Mouse (Mus musculus) liver, postnatal 0 days (tissue): ENCODE results near the gene Snx21.

Experiments used
- CTCF ChIP-seq: sonication (generic); IDR thresholded peaks from 2 replicates; pipeline ENCODE4 v1.5.1; 2016; ENCODE audit warnings: antibody characterized with exemption, low read depth
- EP300 ChIP-seq: IDR thresholded peaks from 2 replicates; pipeline ENCODE4 v1.6.1; 2016; ENCODE audit warnings: antibody characterized with exemption, low read depth, mild to moderate bottlenecking

DNA sequence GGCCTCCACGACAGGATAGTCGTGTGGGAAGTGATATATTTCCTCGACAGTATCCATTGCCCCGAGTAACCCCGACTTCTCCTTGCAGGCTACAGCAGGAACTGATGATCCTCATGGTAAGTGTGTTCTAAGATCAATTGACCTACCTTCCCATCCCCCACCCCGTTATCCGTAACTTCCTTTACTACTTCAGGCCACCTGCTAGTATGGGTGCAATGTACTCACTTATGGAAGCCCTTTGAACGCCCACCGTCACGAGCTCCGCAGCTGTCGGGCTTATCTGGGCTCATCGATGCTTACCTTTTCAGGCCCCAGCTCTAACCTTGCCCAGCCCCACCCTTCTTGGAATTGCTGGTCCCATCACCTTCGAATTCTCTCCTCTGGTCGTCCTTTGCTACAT, 15.3 kb upstream of the Snx21 start:
- no peak for TF ChIP-seq CTCF
- TF ChIP-seq EP300, result no peak
